Mouse (Mus musculus) embryonic stem cell, embryonic (primary cell): Measurements from ENCODE around the gene Lrp5.

Experiments used
- CTCF ChIA-PET, 4 experiments: fragments of 300-600 bp in 2 of 4; fragments of 350-600 bp in 2 of 4; sonication (Branson Sonifier 250); formaldehyde crosslinking; loops; one replicate each; lab custom pipeline; 2022; ENCODE audit warnings: inconsistent platforms in 2 of 4; lab: Charles Lee
- POLR2A ChIA-PET, 4 experiments: fragments of 300-600 bp in 2 of 4; fragments of 350-600 bp in 2 of 4; sonication (Branson Sonifier 250); formaldehyde crosslinking; loops; one replicate each; lab custom pipeline; 2022; ENCODE audit warnings: antibody characterized with exemption in 4 of 4, inconsistent platforms in 1 of 4; lab: Charles Lee

Lrp5 gene

DNA sequence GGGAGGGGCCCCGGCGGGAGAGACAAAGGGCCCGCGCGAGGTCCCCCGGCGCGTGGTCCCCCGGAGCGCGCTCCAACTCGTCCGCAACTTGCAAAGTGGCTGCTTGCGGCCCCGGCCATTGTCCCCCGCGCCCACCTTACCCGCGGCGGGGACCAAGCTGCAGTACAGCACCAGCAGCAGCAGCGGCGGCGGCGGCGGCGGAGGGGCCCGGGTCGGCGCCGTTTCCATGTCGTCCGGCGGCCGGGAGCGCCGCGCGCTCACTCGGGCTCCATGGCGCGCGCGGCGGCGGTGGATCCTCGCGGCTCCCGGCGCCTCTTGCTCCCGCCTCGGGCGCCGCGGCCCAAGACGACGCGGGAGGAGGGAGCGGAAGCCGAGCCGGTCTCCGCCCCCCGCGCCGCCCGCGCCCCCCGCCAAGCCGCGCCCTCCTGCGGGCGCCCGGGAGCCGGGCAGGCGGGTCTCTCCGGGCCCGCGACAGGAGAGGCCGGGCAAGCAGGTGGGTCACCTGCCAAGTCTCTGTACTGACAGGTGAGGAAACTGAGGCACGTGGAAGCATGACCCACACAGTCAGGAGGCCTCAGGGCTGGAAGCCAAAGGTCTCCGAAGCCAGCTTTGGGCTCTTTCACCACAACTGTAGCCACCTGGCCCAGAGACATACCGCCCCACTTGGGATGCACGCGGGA lies at the start of gene Lrp5:
Lrp5 (minus strand) TSS at position 350 of the 680 bp plus-strand sequence.
- ChIA-PET POLR2A (interaction anchor here in 3 of 4 experiments (0.6 to 12.5 kb wide), 17 partner anchors 8 to 362 kb away, joined by 3 to 135 read pairs (median 8); partner anchors contain the start of gene 1810055G02Rik (in 2 of the 3)), CTCF (interaction anchor here in 3 of 4 experiments (0.5 to 1.8 kb wide), 4 partner anchors 8 to 167 kb away, joined by 3 to 6 read pairs (median 4); no protein-coding TSS in a partner anchor)

DNA sequence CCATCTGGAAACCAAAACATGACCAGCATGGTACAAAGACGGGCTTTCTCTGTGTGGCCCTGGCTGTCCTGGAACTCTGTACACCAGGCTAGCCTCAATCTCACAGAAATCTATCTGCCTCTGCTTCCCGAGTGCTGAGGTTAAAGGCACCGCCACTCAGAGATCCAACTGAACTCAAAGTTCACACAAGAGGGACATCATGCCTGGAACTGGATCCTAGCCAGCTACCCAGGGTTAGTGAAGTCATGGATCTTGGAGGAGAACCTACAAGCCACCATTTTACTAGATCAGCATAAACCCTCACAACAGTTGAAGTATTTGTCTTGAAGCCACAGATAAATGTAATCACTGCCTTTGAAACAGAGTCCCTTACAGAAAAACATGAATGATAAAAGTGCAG lies 49.6 kb upstream of the Lrp5 start:
- POLR2A ChIA-PET, result no interaction called here
- CTCF ChIA-PET, result interaction anchor here in 1 of 4 experiments (0.6 kb wide), 1 partner anchor 113 kb away, joined by 3 read pairs; no protein-coding TSS in a partner anchor

DNA sequence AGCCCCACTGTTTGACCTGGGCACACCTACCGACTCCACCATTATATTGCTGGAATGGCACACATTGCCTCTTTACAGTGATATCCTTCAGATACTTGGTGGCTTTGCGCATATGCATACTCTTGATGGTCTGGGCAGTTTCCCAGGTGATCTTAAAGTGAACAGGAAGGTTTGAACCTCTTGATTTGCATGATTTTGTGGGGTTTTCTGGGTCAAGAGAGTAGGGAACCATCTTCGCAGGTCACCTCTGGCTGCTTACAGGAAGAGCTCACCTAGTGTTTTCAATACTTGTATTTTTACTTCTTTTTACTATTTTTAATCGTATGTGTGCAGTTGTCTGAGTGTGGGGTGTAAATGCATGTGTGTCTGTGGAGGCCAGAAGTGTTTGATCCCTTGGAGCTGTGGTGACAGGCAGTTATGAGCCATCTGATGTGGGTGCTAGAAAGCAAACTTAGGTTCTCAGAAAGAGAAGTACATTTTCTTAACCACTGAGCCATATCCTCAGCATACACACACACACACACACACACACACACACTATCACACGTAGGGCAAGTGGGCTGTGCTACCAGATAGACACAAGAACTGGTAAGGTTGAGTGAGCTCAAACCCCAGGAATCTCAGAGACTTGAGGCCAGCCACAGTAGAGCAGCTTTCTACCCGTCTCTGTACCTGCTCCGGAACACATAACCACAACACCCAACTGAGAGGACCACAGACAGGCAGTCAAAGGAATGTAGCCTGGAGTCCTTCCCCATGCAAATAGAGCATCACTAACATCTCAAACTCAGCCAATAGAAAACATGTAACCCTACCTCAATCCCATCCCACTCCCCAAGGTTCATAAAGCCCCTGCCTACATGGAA lies 44.6 kb upstream of the Lrp5 start:
- ChIA-PET POLR2A (interaction anchor here in 3 of 4 experiments (0.6 to 1.8 kb wide), 13 partner anchors 9 to 298 kb away, joined by 3 to 6 read pairs (median 3); partner anchors contain the start of genes Kmt5b (in 1 of the 3) and Ndufs8 (in 1 of the 3)), CTCF (interaction anchor here in 3 of 4 experiments (0.5 to 1.1 kb wide), 5 partner anchors 12 to 338 kb away, joined by 3 to 10 read pairs (median 5); no protein-coding TSS in a partner anchor)

DNA sequence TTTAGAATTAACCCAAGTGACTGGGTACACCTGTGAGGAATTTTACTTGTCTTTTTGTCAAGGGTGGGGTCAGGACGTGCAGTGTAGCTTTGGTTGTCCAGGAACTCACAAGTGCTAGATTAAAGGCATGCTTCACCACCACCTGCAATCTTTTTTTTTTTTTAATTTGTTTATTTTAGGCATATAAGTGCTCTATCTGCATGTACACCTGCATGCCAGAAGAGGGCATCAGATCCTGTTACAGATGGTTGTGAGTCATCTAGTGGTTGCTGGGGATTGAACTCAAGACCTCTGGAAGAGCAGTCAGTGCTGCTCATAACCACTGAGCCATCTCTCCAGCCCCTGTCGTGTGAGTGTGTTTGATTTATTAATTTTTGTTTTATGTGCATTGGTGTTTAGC lies 42.5 kb upstream of the Lrp5 start:
- POLR2A ChIA-PET, result no interaction called here
- CTCF ChIA-PET, result interaction anchor here in 1 of 4 experiments (1.3 kb wide), 1 partner anchor 10 kb away, joined by 4 read pairs; no protein-coding TSS in a partner anchor

DNA sequence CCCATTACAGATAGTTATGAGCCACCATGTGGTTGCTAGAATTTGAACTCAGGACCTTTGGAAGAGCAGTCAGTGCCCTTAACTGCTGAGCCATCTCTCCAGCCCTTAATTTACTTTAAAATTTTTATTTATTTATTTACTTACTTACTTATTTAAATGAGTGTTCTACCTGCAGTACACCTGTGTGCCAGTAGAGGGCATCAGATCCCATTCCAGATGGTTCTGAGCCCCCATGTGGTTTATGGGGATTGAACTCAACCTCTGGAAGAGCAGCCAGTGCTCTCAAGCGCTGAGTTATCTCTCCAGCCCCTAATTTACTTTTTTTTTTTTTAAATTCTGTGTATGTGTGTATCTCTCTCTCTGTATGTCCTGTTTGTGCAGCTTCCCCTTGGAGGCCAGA lies 38.4 kb upstream of the Lrp5 start:
- CTCF ChIA-PET, result interaction anchor here (0.6 to 8.0 kb wide), 27 partner anchors 11 to 335 kb away, joined by 3 to 114 read pairs (median 6); partner anchors contain the start of genes 1810055G02Rik (in 2 of the 4) and Ndufs8 (in 1 of the 4)
- POLR2A ChIA-PET, result interaction anchor here in 3 of 4 experiments (0.6 to 2.6 kb wide), 7 partner anchors 10 to 209 kb away, joined by 3 to 12 read pairs (median 3); partner anchors contain the start of gene 1810055G02Rik (in 1 of the 3)

DNA sequence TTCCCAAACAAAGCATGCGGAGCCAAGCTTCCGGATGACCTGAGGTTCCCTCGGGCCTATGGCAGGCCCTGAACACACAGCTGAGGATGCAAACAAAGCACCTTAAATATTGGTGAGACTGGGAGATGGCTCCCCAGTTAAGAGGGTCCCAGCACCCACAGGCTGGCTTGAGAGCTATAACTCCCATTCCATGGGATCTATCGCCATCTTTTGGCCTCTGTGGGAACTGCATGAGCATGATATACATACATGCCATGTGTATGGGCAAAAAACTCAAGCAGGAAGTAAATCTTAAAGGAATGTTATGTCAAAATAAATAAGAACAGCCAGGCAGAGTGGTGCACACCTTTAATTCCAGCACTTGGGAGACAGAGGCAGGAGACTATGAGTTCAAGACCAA lies 37.5 kb upstream of the Lrp5 start:
- ChIA-PET CTCF (interaction anchor here (0.6 to 8.0 kb wide), 62 partner anchors 10 to 516 kb away, joined by 3 to 114 read pairs (median 4); partner anchors contain the start of genes 1810055G02Rik (in 2 of the 4), Ppp6r3 (in 2 of the 4), Ndufs8 (in 1 of the 4) and Ndufv1 (in 1 of the 4)), POLR2A (interaction anchor here in 2 of 4 experiments (1.0 to 1.7 kb wide), 13 partner anchors 9 to 401 kb away, joined by 3 to 10 read pairs (median 3); partner anchors contain the start of genes 1810055G02Rik (in 2 of the 2), Cpt1a (in 1 of the 2) and Ndufs8 (in 1 of the 2))

DNA sequence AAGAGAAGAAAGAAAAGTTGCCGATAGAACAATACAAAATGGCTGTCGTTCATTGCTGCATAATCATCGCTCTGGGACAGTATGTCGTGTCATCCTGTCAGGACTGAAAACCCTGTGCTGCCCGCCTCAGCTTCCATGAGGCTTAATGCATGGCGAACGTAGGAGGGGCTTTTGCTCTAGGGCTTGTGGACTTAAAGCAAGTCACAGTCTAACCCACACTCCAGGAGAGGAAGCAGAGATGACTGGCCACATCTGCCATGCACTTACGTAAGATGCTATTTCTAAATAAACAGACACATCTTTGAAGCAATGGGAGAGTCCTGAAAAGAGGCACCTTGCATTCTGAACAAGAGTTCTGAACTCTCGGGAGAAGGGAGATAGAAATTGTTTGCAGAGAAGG lies 36.8 kb upstream of the Lrp5 start:
- ChIA-PET POLR2A (interaction anchor here in 2 of 4 experiments (1.0 to 2.0 kb wide), 12 partner anchors 15 to 285 kb away, joined by 3 to 18 read pairs (median 3); partner anchors contain the start of genes 1810055G02Rik (in 2 of the 2) and Ndufs8 (in 1 of the 2)), CTCF (interaction anchor here (0.6 to 8.0 kb wide), 37 partner anchors 9 to 515 kb away, joined by 3 to 114 read pairs (median 4); partner anchors contain the start of genes 1810055G02Rik (in 2 of the 4) and Ppp6r3 (in 1 of the 4))

DNA sequence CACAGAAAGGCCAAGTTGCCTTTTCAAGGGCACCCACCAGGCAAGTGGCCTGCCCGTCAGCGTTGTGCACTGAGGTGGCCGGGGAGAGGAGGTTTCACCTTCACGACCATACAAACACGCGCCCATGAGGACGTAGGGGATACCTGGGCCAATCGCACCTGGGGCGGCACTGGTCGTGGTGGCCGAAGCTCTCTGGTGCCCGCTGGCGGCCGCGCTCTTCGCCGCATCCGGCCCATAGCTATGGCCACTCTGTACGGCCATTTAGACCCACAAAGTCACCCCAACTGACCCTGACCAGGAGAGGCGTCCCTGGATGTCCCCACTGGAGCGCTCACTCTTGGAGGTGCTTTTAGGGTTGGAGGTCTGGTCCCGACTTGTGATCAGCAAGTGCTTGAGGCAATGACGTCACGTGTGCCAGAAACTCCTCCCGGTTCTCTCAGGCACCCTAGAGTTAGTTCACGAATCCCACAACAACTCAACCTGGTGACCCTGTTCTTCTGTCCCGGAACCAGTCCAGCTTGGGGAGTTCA lies 33.1 kb upstream of the Lrp5 start:
- POLR2A ChIA-PET, result interaction anchor here (0.5 to 4.6 kb wide), 68 partner anchors 8 to 477 kb away, joined by 3 to 132 read pairs (median 4); partner anchors contain the start of genes 1810055G02Rik (in 4 of the 4), Lrp5 (in 2 of the 4), Ppp6r3 (in 2 of the 4) and Ndufs8 (in 1 of the 4)
- CTCF ChIA-PET, result interaction anchor here (0.6 to 8.0 kb wide), 112 partner anchors 8 to 1768 kb away, joined by 3 to 114 read pairs (median 5); partner anchors contain the start of genes 1810055G02Rik (in 4 of the 4), Ndufv1 (in 2 of the 4), Ankrd13d (in 1 of the 4) and Gm49405 (in 1 of the 4)

DNA sequence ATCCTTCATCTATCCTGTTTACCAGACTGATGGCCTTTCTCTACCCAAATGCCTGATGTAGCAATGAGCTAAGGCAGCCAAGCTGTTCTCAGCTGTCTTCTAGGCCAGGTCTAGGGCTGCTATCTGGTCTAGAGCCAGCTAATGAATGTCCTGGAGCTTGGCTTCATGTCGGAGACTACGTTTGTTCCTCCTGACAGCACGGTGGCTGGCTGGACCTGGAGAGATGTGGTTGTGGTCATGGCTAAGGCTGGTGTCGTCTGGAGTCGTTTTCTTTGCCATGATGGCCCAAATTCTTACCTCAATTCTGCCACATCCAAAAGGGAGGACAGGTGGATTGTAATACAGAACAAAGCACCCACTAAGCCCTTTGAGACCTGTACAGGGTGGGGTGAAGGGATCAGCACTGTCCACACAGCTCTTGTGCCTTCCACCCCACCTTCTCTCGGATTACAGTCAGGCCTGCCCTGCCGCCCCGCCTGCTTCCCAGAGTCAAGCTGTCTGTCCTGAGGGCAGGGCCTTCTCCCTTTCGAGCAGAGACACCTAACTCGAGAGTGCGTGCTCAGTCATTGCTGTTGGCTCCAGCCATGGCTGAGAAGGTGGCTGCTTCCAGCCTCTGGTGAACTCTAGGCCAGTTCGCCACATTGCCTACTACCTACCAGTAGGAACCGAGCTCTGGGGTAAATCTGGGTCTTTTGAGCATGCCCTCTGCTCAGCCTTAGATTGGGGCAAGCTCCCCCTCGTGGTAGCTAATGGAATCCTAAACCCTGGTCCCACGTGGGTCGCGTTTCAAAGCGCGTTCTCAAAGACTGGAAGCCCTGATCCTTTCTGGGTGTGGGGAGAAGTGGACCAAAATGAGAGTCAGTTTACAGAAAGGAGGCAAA lies 32.4 kb upstream of the Lrp5 start:
- ChIA-PET POLR2A (interaction anchor here (0.6 to 4.6 kb wide), 84 partner anchors 9 to 478 kb away, joined by 3 to 132 read pairs (median 4); partner anchors contain the start of genes 1810055G02Rik (in 4 of the 4), Ppp6r3 (in 3 of the 4), Lrp5 (in 2 of the 4) and Ndufs8 (in 1 of the 4)), CTCF (interaction anchor here (0.5 to 8.0 kb wide), 114 partner anchors 8 to 1769 kb away, joined by 3 to 114 read pairs (median 5); partner anchors contain the start of genes 1810055G02Rik (in 4 of the 4), Ndufv1 (in 2 of the 4), Ankrd13d (in 1 of the 4) and Gm49405 (in 1 of the 4))

DNA sequence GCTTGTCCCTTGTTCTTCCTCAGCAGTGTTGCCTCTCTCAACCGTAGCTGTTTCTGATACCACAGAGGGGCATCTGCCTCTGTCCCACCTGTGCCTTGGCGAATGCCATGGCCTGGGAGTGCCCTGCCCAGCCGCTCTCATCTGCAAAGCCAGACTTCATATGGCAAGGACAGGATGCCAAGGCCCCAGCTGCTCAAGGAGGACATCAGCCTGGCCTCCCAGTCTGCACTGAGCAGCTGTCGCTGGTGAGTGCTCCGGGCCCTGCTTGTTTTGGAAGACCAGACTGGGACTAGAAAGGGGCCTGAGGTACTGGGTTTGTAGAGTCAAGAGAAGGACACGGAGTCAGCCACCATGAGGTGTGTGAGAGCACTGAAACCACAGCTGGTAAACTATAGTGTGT lies 28.0 kb upstream of the Lrp5 start:
- POLR2A ChIA-PET, result interaction anchor here (0.5 to 3.2 kb wide), 7 partner anchors 14 to 569 kb away, joined by 3 to 10 read pairs (median 3); partner anchors contain the start of gene Ankrd13d (in 1 of the 4)
- CTCF ChIA-PET, result interaction anchor here in 2 of 4 experiments (0.5 to 2.0 kb wide), 4 partner anchors 10 to 129 kb away, joined by 3 to 9 read pairs (median 6); no protein-coding TSS in a partner anchor

DNA sequence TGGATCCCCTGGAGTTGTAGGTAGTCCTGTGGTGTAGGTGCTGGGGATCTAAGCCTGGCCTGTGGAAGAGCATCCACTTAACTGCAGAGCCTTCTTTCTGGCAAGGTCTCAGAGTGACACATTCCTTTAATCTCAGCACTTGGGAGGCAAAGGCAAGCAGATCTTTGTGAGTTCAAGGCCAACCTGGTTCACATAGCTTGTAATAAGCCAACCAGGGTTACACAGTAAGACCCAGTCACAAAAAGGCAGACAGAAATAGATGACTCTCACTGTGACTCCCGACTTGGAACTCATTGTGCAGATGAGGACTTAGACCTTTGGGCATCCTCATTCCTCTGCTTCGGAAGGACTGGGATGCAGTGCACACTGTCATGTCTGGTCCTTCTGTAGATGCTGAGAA lies 24.1 kb upstream of the Lrp5 start:
- ChIA-PET POLR2A (interaction anchor here in 2 of 4 experiments (0.9 to 6.8 kb wide), 5 partner anchors 8 to 30 kb away, joined by 3 to 135 read pairs (median 9); partner anchors contain the start of gene Lrp5 (in 1 of the 2)), CTCF (interaction anchor here in 2 of 4 experiments (0.8 to 3.5 kb wide), 3 partner anchors 9 to 37 kb away, joined by 3 to 17 read pairs (median 10); no protein-coding TSS in a partner anchor)

DNA sequence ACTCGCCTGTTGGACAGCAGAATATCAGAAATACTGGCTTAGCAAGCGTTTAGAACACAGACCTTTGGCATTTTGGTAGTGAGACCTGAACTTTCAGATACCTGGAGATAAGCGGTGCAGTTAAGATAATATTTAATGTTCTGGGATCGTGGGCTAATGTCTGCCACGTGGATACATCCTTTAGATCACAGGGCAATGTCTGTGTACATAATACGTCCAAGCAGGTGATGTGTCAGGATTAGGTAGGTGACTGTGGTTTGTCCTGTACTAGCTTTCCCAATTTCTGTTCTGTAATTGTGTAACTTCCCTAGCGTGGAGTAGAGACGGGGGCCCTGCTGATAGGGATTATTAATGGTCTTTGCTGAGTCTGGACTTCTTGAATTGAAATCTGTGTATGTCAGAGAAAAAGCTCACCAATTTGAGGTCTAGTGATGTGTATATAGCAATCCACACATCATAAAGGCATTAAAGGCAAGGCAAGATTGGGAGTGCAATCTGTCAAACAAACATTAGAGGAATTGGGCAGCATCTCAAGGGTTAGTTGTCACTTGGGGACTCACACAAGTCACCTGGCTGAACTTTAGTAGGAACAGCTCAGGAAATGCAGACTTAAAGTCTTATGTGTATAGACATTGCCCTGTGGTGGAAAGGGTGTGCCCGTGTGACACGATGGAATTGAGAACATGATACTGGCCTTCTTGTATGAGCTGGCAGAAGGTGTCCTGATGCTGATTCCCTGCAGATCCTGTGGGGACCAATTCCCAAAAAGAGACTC lies 22.8 kb upstream of the Lrp5 start:
- CTCF ChIA-PET, result interaction anchor here (0.6 to 3.5 kb wide), 12 partner anchors 9 to 316 kb away, joined by 3 to 59 read pairs (median 10); no protein-coding TSS in a partner anchor
- POLR2A ChIA-PET, result interaction anchor here (0.5 to 6.8 kb wide), 54 partner anchors 9 to 388 kb away, joined by 3 to 135 read pairs (median 6); partner anchors contain the start of genes Lrp5 (in 2 of the 4), Ppp6r3 (in 2 of the 4), Gstp1 (in 1 of the 4) and Gstp2 (in 1 of the 4)

DNA sequence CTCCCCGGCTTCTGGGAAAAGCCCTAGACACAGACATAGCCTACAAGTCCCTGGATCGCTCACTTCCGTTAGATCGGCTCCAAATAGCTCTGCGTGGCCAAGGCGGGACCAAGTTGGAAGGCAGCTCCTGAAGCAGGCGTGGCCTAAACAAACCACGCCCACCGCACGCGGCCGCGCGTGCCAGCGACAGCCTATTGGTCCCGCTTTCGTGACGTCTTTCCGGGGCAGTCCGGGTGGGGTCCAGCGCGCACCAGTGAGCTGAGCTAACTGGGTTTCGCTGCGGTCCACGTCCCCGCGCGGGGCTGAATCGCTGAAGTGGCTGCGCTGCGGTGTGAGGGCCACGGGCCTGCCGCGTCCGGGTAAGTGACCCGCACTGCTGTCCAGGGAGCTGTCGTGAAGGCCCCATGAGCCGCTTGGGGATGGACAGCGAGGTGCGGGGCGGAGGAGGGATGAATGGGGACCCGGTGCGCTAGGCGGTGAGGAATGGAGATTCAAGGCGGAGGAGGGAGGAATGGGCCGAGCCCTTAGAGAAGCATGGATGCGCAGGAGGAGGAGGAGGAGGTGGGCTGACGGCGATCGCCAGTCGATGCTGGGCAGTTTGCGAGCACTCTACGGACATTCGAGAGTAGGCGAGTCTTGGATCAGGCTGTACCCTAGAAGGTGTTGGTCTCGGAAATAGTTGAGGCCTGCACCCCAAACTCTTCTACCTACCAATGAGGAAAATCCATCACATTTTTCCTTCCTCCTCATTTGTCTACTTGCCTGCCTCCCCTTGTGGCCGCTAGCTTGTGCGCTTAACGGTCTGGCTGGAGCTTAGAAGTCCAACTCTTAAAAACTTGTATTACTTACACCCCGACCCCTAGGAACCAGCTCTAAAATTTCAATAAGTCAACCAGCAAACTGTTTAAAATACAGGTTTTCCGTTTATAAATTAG lies 22.0 kb upstream of the Lrp5 start, which contains the start of gene 1810055G02Rik:
1810055G02Rik (plus strand) TSS at position 216 of the 935 bp plus-strand sequence.
- ChIA-PET POLR2A (interaction anchor here (0.5 to 6.8 kb wide), 131 partner anchors 8 to 523 kb away, joined by 3 to 135 read pairs (median 4); partner anchors contain the start of genes Ppp6r3 (in 3 of the 4), Cdk2ap2 (in 2 of the 4), Gm49405 (in 2 of the 4) and Kmt5b (in 2 of the 4)), CTCF (interaction anchor here (0.6 to 3.5 kb wide), 28 partner anchors 9 to 642 kb away, joined by 3 to 59 read pairs (median 4); partner anchors contain the start of genes Ndufv1 (in 1 of the 4) and Ppp6r3 (in 1 of the 4))
